Mouse (Mus musculus): ENCODE results near the gene Kdm1a.

Kdm1a gene

DNA sequence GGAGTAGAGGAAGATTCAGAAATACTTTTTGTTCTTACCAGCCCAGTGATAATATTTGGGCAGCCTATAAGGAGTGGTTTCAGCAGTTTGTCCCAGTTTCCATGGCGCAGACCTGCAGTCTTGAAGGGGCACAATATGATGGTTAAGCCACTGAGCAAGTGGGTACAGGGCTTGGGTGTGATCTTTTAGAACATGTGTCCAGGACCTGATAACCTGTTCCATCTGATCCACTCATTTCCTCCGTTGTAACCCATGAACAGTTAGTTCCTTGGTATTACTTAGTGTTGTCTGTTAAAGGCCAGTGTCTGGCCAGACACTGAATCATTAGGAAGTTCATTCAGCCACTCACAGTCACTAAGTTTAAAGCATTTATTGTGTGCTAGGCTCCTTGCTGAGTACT, 78.2 kb downstream of the Kdm1a start:
- DNase-seq (ENCODE audit: low spot score), result no peak

DNA sequence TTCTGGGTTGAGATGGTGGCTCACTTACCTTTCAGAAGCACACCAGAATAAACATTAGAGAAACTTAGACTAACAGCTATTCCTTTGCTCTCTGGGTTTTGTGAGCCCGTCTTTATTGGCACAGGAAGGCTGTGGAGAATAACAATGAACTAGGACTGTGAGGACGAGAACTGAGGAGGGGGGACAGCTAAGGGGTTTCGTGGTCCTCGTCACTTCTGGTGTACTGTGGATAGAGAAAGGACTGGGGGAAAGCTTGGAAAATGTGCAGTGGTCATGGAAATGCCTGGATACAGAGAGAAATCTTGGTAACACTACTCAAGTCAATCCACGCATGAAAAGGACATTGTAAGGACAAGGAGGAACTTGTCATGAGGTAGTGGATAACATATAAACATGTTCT, 80.6 kb downstream of the Kdm1a start:
- DNase-seq (ENCODE audit: low spot score), result no peak

DNA sequence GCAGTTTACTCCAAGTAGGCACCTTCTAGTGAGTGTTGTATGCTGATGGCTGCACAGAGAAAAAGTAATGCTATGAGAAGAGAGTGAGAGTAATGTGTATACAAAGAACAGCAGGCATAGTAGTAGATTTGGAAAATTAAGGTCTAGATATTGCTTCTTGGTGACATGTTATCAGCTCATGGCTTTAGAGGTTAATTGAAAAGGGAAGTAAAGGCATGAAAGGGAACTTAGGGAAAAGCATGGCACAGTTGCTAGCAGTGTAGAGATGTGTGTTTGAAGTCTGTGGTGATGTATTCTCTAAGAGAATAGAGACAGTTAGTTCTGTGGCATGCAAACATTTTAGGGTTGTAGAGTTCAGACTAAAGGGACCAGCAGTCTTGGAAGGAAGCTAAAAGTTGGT, 82.7 kb downstream of the Kdm1a start:
- no peak for DNase-seq (ENCODE audit: low spot score)

DNA sequence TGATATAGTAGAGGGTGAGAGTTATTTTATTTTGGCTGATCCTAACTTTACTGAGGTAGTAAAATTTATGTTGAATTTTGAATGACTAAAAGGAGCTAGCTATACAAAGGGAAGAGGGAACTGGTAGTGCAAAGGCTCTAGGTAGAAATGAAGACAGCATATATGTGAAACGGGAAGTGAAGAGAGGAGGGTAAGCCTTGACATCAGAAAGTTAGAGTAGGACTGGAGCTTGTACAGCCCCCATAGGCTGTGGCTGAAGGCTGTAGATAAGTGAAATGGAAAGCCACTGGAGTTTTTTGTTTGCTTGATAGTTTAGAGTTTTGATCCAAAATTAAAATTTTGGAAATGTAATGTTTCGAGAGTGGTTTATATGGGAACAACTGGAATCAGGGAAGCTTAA, 83.9 kb downstream of the Kdm1a start:
- DNase-seq (ENCODE audit: low spot score), result no peak

DNA sequence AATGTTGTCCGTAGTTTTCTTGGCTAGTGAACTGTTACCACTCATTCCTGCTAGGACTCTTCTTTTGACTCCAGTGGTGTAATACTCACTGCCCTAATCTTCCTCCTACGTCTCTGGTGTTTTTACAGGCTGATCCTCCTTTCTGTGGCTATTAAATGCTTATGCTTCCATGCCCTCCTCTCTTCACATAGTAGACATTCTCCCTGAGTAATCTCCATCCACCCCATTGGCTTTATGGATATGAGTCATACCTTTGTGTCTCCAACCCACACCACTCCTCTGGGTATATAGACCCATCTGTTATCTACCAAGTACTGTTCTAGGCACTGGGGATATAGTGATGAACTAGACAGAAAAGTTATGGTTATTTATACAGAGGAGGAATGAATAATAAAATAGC, 84.4 kb downstream of the Kdm1a start:
- no peak for DNase-seq (ENCODE audit: low spot score)

DNA sequence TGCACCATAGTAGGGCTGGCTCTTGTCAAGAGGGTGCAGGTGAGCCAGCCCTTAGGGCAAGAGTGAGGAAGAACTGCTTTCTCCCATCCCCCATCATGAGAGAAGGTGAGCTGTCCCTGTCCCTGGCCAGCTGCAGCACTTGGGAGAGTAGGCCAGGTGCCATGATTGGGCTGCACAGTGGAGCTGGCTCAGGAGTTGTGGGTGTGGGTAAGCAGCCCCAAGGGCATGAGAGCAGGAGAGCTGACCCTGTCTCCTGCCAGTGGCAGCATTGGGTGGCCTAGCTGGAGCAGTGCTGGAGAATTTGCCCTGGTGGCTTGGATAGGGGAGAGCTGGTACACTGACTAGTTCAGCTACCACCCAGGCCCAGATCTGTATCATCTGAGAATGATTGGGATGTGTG, 89.6 kb downstream of the Kdm1a start:
- DNase-seq (ENCODE audit: low spot score), result no peak

DNA sequence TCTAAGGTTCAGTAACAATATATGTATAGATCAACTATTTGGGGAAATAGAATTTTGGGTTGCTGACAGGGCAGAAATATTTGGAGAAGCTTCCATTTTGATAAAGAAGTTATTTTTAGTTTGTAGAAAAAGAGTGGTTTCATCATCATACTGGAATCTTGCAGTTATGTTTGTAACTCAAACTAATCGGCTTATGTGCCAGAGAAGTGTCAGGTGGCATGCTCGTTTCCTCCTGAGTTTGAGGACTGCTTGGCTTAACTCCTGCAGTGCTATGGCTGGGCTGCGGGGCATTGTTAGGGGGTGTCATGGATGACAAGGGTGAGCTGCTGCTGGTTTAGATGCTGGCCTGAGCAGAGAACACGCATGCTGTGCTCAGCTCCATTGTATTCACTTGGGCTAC, 90.8 kb downstream of the Kdm1a start:
- no peak for DNase-seq (ENCODE audit: low spot score)

DNA sequence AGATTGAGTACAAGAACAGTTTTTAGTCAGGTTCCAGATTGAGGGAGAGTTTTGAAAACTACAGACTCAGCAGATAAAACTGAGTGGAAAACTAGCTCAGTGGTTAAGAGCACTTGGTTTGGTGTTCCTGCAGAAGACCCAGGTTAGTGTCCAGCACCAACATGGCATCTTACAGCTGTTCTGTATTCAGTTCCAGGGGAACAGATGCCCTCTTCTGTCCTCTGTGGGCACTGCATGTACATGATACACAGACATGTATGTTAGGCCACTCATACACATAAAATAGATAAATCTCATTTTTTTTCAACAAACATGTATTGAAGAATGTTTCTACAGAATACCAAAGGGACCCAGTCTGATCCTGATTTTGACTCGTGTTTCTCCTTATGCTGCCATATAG, 92.7 kb downstream of the Kdm1a start:
- no peak for DNase-seq (ENCODE audit: low spot score)

DNA sequence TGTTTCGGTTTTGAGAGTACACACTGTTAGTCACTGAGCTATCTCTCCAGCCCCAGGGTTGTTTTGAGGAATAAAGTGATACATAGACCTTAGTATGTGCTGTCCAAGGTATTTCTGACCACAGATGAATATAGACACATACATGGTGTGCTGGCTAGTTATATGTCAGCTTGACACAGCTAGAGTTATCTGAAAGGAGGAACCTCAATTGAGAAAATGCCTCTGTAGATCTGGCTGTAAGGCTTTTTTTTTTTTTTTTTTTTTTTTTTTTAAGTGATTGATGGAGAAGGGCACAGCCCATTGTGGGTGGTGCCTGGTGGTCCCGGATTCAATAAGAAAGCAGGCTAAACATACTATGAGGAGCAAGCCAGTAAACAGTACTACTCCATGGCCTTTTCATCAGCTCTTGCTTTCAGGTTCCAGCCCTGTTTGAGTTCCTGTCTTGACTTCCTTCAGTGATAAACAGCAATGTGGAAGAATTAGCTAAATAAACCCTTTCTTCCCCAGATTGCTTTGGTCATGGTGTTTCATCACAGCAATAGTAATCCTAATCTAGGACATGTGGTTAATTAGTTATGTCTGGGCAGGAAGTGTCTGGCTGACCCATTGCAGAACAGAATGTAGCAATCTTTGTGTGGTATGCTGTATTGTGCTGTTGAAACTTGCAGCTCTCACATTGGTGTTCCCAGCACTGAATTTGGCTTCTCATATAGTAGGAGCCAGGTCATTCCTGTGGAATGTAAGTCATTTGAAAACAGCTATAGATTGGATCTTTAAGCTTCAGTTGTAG, 96.9 kb downstream of the Kdm1a start:
- no peak for DNase-seq (ENCODE audit: low spot score)

Measured in urinary bladder, postnatal 25 days (tissue).